Mouse (Mus musculus): ENCODE results near the gene Ceacam12. TPM values are rescaled to one million over a fixed set of nuclear protein-coding genes. Genes with fewer than 3 reads are reported as not detected.
"Not testable (repeated sequence)": the region's sequence is repeated elsewhere in the genome, so short reads cannot be mapped to it uniquely, and the experiment has no call there.

Ceacam12 gene
- polyA plus RNA-seq (2015; fragmentation: Nextera tagmentation; extraction: Ambion mirVana) = not detected in 2 replicates

- 69% methylated on average over 1 of the region's 1 CpGs for WGBS
- H3K9me3 ChIP-seq (ENCODE audit: control insufficient read depth, low read length) = peaks cover 4% of the 10 kb centered on the region; the same call in 1 of the 2 replicates
These were observed at the start of gene Ceacam12 for GRCm38 (mm10) chr7:18065629-18066028. Gene Ceacam12, plus strand, starts transcription at chr7:18065929.

GRCm38 (mm10) chr7:18073821-18074220 lies 8.1 kb downstream of the Ceacam12 start:
- not testable (repeated sequence) for ATAC-seq (ENCODE audit: low read depth); H3K36me3 ChIP-seq (ENCODE audit: control insufficient read depth, insufficient read depth, low read length); H3K27me3 ChIP-seq (ENCODE audit: control insufficient read depth, insufficient read depth, low read depth, low read length); H3K9me3 ChIP-seq (ENCODE audit: control insufficient read depth, low read length); H3K4me1 ChIP-seq (replicated peaks; ENCODE audit: control insufficient read depth, insufficient read depth, low read length); H3K4me3 ChIP-seq (ENCODE audit: low read length); H3K4me2 ChIP-seq (ENCODE audit: low read depth, low read length); H3K27ac ChIP-seq (ENCODE audit: low read length); H3K9ac ChIP-seq (ENCODE audit: low read length)
- 76% methylated on average over 1 of the region's 1 CpGs for WGBS

More at GRCm38 (mm10) chr7:18065629-18066028, at the start of gene Ceacam12:
- Histone ChIP-seq H3K36me3 (ENCODE audit: control insufficient read depth, insufficient read depth, low read length) (no peaks in the 10 kb centered on the region), H3K4me3 (ENCODE audit: low read length) (no peak within 1 kb of the TSS), H3K4me2 (ENCODE audit: low read depth, low read length) (no peak within 1 kb of the TSS), H3K9ac (ENCODE audit: low read length) (no peak within 1 kb of the TSS), H3K27ac (ENCODE audit: low read length) (no peak within 1 kb of the TSS), H3K4me1 (replicated peaks; ENCODE audit: control insufficient read depth, insufficient read depth, low read length) (no peaks in the 10 kb centered on the region), H3K27me3 (ENCODE audit: control insufficient read depth, insufficient read depth, low read depth, low read length) (no peaks in the 10 kb centered on the region)
- ATAC-seq (ENCODE audit: low read depth) = no peak

GRCm38 (mm10) chr7:18100785-18101184 lies 35.1 kb downstream of the Ceacam12 start:
- H3K27ac ChIP-seq (ENCODE audit: low read length) = no peak overlapping the region
- no peak overlapping the region for H3K4me3 ChIP-seq (ENCODE audit: low read length)
- H3K9ac ChIP-seq (ENCODE audit: low read length) = no peak overlapping the region
- ATAC-seq (ENCODE audit: low read depth) = no peak
- H3K36me3 ChIP-seq (ENCODE audit: control insufficient read depth, insufficient read depth, low read length) = no peaks in the 10 kb centered on the region
- no peak overlapping the region for H3K4me2 ChIP-seq (ENCODE audit: low read depth, low read length)
- H3K27me3 ChIP-seq (ENCODE audit: control insufficient read depth, insufficient read depth, low read depth, low read length) = no peaks in the 10 kb centered on the region
- no peaks in the 10 kb centered on the region for H3K4me1 ChIP-seq (replicated peaks; ENCODE audit: control insufficient read depth, insufficient read depth, low read length)
- 59% methylated on average over 2 of the region's 2 CpGs for WGBS
- peaks cover 2% of the 10 kb centered on the region; the same call in 1 of the 2 replicates for H3K9me3 ChIP-seq (ENCODE audit: control insufficient read depth, low read length)

Small RNA genes lying within 50 kb of the gene (microRNA-seq; reads per million reads assigned to microRNA genes)
- gene Gm22414 = not detected

Other genes with a start within 250 kb of the Ceacam12 start
- not detected in 2 replicates for gene Gm5155, start 194.2 kb upstream of the Ceacam12 start, polyA plus RNA-seq (2015; fragmentation: Nextera tagmentation; extraction: Ambion mirVana)
- not detected in 2 replicates for gene Ceacam11, start 93.8 kb upstream of the Ceacam12 start, polyA plus RNA-seq (2015; fragmentation: Nextera tagmentation; extraction: Ambion mirVana)
- gene Ceacam13, start 56.0 kb upstream of the Ceacam12 start, polyA plus RNA-seq (2015; fragmentation: Nextera tagmentation; extraction: Ambion mirVana) = not detected in 2 replicates
- not detected in 2 replicates for gene Igfl3, start 110.6 kb downstream of the Ceacam12 start, polyA plus RNA-seq (2015; fragmentation: Nextera tagmentation; extraction: Ambion mirVana)
- not detected in 2 replicates for gene Mill1, start 179.4 kb downstream of the Ceacam12 start, polyA plus RNA-seq (2015; fragmentation: Nextera tagmentation; extraction: Ambion mirVana)

Data from lung, embryonic 16.5 days (tissue).